Mouse (Mus musculus): ENCODE data around the gene Wdpcp.
"Not testable (repeated sequence)": the region's sequence is repeated elsewhere in the genome, so short reads cannot be mapped to it uniquely, and the experiment has no call there.

Wdpcp gene

GRCm38 (mm10) chr11:21571700-21572381 lies at the start of gene Wdpcp, which contains the start of gene Mdh1:
Gene Wdpcp, plus strand, starts transcription at chr11:21572235.
Gene Mdh1, minus strand, starts transcription at chr11:21572367.
- DNase-seq = peak; percentile 90

- DNase-seq = no peak
Measured at GRCm38 (mm10) chr11:21528676-21529394, 43.2 kb upstream of the Wdpcp start.

DNA sequence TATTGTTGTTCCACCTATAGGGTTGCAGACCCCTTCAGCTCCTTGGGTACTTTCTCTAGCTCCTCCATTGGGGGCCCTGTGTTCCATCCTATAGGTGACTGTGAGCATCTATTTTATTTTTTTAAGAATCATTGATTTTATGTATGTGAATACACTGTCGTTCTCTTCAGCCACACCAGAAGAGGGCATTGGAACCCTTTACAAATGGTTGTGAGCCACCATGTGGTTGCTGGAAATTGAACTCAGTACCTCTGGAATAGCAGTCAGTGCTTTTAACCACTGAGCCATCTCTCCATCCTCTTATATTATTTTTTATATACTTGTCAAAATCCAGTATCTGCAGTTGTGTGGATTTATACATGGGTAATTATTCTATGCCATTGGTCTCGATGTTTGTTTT lies 41.2 kb upstream of the Wdpcp start:
- DNase-seq = not testable (repeated sequence)

GRCm38 (mm10) chr11:21540072-21540471 lies 32.0 kb upstream of the Wdpcp start:
- DNase-seq = no peak

- DNase-seq = no peak
Measured at GRCm38 (mm10) chr11:21540622-21541021, 31.4 kb upstream of the Wdpcp start.

- DNase-seq = no peak
Measured at GRCm38 (mm10) chr11:21542731-21543130, 29.3 kb upstream of the Wdpcp start.

DNA sequence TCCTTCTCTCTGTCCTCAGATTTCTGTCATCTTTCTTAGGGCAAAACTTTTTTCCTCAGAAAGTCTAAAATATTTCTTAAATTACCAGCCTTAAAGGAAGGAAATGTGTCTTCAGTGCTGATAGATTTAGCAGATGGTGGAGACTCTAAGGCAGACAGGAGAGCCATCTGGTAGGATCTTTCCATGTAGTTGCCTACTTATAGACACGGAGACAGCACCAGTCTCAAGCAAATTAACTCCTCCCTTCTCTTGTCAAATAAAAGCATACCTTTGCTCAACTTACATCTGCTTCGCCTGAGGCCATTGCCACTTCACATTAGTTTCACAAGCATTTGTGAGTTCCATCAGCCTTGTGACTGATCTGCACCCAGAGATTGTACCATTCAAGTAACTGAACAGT lies 27.0 kb upstream of the Wdpcp start:
- no peak for DNase-seq

DNA sequence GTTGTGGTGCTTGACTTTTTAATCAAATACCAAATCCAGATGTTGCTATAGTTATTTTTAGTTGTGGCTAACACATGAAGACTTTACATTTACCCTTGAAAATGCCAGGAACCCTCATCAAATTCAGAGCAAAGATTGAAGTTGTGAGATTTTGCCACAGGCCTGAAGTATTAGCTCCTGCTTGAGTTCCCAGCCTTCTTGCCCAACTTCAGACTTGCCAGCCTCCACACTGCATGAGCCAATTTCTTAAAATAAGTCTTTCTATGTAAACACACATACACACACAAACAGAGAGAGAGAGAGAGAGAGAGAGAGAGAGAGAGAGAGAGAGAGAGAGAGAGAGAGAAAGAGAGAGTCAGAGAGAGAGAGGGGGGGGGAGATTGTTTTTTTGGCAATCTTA lies 26.1 kb upstream of the Wdpcp start:
- no peak for DNase-seq

DNA sequence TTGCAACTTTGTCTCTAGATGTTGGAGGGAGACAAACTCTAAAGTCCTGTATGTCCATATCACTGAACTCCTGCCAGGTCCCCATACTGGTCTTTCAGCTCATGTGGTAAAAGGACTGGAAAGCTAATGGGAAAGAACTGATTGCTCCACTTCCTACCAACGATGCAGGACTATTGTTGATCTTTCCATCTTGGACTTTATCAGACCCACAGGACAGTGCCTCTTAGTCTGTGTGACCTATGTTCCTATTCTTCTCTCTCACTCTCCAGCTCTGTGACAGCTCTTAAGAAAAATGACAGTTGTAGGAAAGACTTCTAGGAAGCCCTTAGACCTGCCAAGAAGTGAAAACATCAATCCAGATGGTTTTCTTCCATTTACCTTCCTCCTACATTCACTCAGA lies 25.4 kb upstream of the Wdpcp start:
- no peak for DNase-seq

DNA sequence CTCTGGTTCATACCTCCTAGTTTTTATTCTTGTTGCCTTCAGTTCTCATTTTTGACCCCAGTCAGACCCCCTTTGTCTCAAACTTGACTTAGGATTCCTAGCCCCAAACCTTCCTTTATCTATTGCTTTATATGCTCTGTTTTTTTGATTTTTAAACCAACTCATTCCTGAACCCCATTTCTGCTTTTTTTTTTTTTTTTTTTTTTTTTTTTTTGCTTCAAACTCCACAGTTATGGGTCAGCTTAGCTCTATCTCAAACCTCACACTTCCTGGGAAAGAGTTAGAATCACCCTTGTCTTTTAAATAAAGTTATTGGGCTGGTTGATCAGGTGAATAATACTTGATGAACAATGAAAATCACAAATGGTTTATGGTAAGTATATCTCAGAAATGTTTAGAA lies 24.5 kb upstream of the Wdpcp start:
- no peak for DNase-seq

GRCm38 (mm10) chr11:21549052-21549451 lies 23.0 kb upstream of the Wdpcp start:
- DNase-seq = no peak

- DNase-seq = no peak
Measured at GRCm38 (mm10) chr11:21549754-21550153, 22.3 kb upstream of the Wdpcp start.

GRCm38 (mm10) chr11:21550222-21551173 lies 21.5 kb upstream of the Wdpcp start:
- DNase-seq = no peak

- DNase-seq = no peak
Measured at GRCm38 (mm10) chr11:21552049-21552448, 20.0 kb upstream of the Wdpcp start.

DNA sequence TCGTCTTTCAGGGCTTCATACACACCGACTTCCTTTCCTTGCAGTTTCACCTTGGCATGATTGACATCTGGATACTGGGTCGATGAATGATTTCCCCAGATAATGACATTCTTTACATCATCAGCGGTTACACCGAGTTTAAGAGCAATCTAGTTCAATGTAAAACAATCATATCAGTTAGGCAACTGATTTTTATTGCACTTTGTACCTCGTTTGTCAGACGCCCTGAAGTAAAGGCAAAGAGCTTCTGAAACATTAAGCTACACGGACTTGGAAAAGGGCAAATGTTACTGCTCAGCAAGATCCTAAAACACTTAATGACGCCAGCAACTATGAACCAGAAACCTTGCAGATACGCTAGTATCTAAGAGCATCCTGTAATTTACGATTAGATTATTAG lies 12.3 kb upstream of the Wdpcp start:
- no peak for DNase-seq

DNA sequence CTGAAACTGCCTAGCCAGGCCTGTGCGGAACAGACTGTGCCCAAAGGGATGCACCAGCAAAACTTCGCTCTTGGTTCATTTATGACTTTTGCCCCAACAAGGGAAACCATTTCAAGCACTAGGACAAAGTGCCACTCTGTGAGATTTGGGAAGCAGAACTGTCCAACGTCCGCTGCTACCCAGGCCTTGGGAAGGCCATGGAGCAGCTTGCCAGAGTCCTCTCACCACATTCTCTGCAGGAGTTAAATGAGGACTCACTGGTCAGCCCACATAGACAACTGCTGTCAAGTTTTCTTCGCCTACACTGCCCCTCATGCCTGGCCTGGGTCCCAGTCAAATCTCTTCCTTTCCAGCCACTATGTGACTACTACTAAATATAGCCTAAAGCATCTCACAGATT lies 10.7 kb upstream of the Wdpcp start:
- DNase-seq = no peak

GRCm38 (mm10) chr11:21563617-21564325 lies 8.3 kb upstream of the Wdpcp start:
- DNase-seq = no peak

DNA sequence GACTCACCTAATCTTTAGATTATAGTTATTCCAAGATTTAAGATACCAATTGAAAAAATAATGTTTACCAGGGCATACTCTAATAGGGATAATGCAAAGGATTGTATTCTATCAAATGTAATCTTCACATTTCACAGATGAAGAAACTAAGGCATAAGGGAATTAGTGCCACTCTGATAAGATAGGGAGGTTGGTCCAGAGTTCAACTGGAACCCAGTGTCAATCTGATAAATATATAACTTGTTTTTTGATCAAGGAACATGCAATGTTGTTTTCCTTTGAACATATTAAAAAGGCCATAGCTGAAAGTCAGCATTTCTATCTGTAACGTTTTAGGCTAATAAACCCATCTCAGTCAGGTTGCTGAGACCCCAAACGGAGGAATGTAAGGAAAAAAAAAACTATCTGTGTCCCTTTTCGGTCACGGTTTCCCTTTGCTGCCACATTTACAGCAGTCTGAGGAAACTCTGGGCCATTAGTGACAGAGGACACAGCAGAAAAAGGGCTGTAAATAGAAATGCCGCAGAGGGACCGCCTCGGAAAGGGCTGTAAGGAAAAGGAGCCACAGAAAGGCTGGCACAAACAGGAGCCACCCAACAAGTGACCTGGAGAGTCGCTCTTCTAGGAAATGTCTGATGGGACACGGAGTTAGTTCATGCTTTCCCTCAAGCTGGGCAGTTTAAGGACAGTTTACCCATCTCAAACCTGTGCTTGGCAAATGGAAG lies 7.2 kb upstream of the Wdpcp start:
- DNase-seq = no peak

GRCm38 (mm10) chr11:21566934-21567333 lies 5.1 kb upstream of the Wdpcp start:
- no peak for DNase-seq

DNA sequence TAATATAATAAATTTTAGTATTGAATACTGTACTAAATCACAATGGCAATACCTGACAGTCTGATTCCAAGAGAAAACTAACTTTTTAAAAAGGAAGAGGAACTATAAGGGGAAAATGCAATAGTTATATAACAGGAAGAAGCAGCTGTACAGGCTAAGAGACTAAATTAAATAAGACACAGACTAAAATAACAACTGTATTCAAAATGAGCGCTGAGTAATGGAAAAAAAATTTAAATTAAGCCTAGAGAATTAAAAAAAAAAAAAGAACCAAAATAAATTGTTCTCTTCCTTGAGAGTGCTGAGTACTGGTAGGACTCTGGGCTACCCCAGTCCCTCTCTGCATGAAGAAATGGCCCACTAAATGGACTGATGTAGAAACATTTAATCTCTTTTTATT lies 4.3 kb upstream of the Wdpcp start:
- no peak for DNase-seq

GRCm38 (mm10) chr11:21569002-21569401 lies 3.0 kb upstream of the Wdpcp start:
- no peak for DNase-seq

Measured in thymus, postnatal 4 days (tissue).